Mouse (Mus musculus) heart, adult 2 months (tissue): ENCODE data around the gene Itfg2. TPM values are rescaled to one million over a fixed set of nuclear protein-coding genes. Genes with fewer than 3 reads are reported as not detected.
A peak's percentile ranks its signal among the peaks of the same experiment; 100 is the strongest.

Experiments
- DNase-seq, 2 experiments: peaks; one replicate each; pipeline ENCODE4 v3.0.0; 2021
- H3K27ac ChIP-seq: fragments of 200-600 bp; 2 replicates; pipeline ENCODE4 v1.8.1; 2022
- H3K27me3 ChIP-seq: fragments of 200-500 bp; 2 replicates; pipeline ENCODE4 v1.6.1; 2012; ENCODE audit warnings: mild to moderate bottlenecking, low read length, inconsistent platforms, mixed read lengths; ENCODE audit not compliant: control insufficient read depth, insufficient read depth
- H3K36me3 ChIP-seq: fragments of 200-500 bp; 2 replicates; pipeline ENCODE4 v1.6.1; 2012; ENCODE audit warnings: low read length, inconsistent platforms; ENCODE audit not compliant: control insufficient read depth, insufficient read depth
- H3K4me1 ChIP-seq: fragments of 200-500 bp; 2 replicates; pipeline ENCODE4 v1.6.1; 2011; ENCODE audit warnings: low read length; ENCODE audit not compliant: control insufficient read depth, insufficient read depth
- H3K4me3 ChIP-seq: fragments of 200-600 bp; 2 replicates; pipeline ENCODE4 v1.8.1; 2022
- H3K79me2 ChIP-seq: fragments of 200-500 bp; replicated peaks from 2 replicates; pipeline ENCODE4 v1.6.1; 2012; ENCODE audit warnings: mild to moderate bottlenecking, inconsistent platforms, low read length, moderate library complexity, mixed read lengths; ENCODE audit not compliant: control insufficient read depth, insufficient read depth
- H3K9ac ChIP-seq: fragments of 200-500 bp; 2 replicates; pipeline ENCODE4 v1.6.1; 2012; ENCODE audit warnings: low read depth, mild to moderate bottlenecking, control low read depth, inconsistent platforms, low read length, mixed read lengths
- CTCF ChIP-seq: fragments of 200-600 bp; IDR thresholded peaks from 2 replicates; pipeline ENCODE4 v1.8.1; 2022; ENCODE audit warnings: antibody characterized with exemption, mild to moderate bottlenecking, moderate library complexity
- EP300 ChIP-seq: fragments of 200-500 bp; IDR thresholded peaks from 2 replicates; pipeline ENCODE4 v1.6.1; 2011; ENCODE audit warnings: low read depth, low read length, control low read depth; ENCODE audit not compliant: insufficient read depth
- POLR2A ChIP-seq: fragments of 200-500 bp; IDR thresholded peaks from 2 replicates; pipeline ENCODE4 v1.6.1; 2011; ENCODE audit warnings: mild to moderate bottlenecking, low read depth, low read length, control low read depth; ENCODE audit not compliant: insufficient read depth
- WGBS: fragments of 180-500 bp; shearing (Covaris S2); methylation state at CpG from one replicate; pipeline ENCODE4 v1.1.7; 2018; 5-methylcytosine and 5-hydroxymethylcytosine counted together
- intact Hi-C: fragments of 180-260 bp; cut with DNase I; formaldehyde crosslinking; loops from one replicate; pipeline ENCODE4 v1.15.1; 2025
- polyA plus RNA-seq: library from polyadenylated mRNA; depleted of rRNA; stranded (reverse); fragments of >200 nt; gene quantifications from 2 replicates; pipeline ENCODE4 v1.2.3, GENCODE M21; 2012
- total RNA-seq, 2 experiments: library from RNA; stranded (reverse); gene quantifications; 2 replicates each; pipeline ENCODE4 v1.2.3; 2021

The Itfg2 gene
- total and polyA plus RNA-seq, 3 experiments, result 17.0 to 21.5 (median 21.2) TPM

DNA sequence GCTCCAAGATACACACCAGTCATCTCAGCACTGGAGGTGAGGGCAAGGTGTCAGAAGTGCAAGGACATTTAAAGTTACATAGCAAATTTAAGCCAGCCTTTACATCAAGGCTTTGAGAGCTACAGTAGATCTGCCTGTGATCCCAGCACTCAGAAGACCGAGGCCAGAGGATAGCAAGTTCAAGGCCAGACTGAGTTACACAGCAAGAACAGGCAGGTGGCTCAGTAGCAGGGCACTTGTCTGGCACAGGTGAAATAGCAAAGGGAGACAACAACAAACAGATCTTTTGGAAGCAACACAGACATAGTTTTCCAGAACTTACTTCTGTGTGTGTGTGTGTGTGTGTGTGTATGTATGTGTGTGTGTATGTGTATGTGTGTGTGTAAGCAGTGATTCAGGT is 6.7 kb downstream of the Itfg2 start:
- intact Hi-C loops, result loop anchor here (10.0 kb wide), 2 partner anchors 183 to 213 kb away; no protein-coding TSS in a partner anchor
- Histone ChIP-seq H3K4me1 (no peaks in the 10 kb centered on the region), H3K27ac (no peak overlapping the region), H3K4me3 (no peak overlapping the region), H3K9ac (no peak overlapping the region), H3K36me3 (no peaks in the 10 kb centered on the region), H3K27me3 (no peaks in the 10 kb centered on the region), H3K79me2 (no peaks in the 10 kb centered on the region)
- 85% methylated on average over 1 of the region's 1 CpGs for WGBS
- TF ChIP-seq EP300 (no peak), CTCF (no peak), POLR2A (no peak)
- DNase-seq, result no peak

DNA sequence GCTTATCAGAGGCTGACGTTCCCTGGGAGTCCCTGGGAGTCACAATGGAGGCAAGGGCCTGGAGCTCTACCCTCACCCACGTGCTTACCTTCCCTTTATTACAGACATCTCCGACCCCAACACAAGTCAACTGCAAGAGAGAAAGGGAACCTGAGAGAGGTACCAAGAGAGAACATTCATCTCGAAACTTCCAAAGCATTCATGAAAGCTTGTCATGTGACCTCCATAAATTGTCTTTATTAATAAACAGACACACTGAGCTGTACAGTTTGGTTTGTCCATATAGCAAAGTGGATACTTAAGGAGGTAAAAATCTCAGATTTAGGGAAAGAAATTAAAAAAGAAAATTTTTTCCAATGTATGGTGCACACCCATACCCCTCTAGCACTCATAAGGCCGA is 8.6 kb downstream of the Itfg2 start:
- Histone ChIP-seq H3K4me3 (no peak overlapping the region), H3K27me3 (no peaks in the 10 kb centered on the region), H3K4me1 (no peaks in the 10 kb centered on the region), H3K27ac (no peak overlapping the region), H3K79me2 (no peaks in the 10 kb centered on the region), H3K9ac (no peak overlapping the region), H3K36me3 (no peaks in the 10 kb centered on the region)
- TF ChIP-seq EP300, result no peak
- TF ChIP-seq POLR2A, result no peak
- no peak for TF ChIP-seq CTCF
- 87% methylated on average over 5 of the region's 5 CpGs for WGBS
- intact Hi-C loops, result loop anchor here (10.0 kb wide), 2 partner anchors 181 to 211 kb away; no protein-coding TSS in a partner anchor
- no peak for DNase-seq

GRCm38 (mm10) chr6:128411115-128411514 is 13.6 kb downstream of the Itfg2 start:
- DNase-seq, result peak; percentile 63 to 85
- H3K4me1 ChIP-seq, result no peaks in the 10 kb centered on the region
- no peak overlapping the region for H3K27ac ChIP-seq
- H3K4me3 ChIP-seq, result no peak overlapping the region
- intact Hi-C loops, result loop anchor here (1.0 to 10.0 kb wide), 6 partner anchors 30 to 206 kb away; partner anchors contain the start of genes Foxm1 and Rhno1
- 11% methylated on average over 3 of the region's 3 CpGs for WGBS
- H3K9ac ChIP-seq, result no peak overlapping the region
- no peaks in the 10 kb centered on the region for H3K79me2 ChIP-seq
- 0 out of 2 replicates have a peak, but pooled peaks have one; percentile 62 for TF ChIP-seq EP300
- TF ChIP-seq CTCF, result no peak; the same call in none of the 2 replicates
- no peaks in the 10 kb centered on the region for H3K27me3 ChIP-seq
- no peaks in the 10 kb centered on the region for H3K36me3 ChIP-seq

DNA sequence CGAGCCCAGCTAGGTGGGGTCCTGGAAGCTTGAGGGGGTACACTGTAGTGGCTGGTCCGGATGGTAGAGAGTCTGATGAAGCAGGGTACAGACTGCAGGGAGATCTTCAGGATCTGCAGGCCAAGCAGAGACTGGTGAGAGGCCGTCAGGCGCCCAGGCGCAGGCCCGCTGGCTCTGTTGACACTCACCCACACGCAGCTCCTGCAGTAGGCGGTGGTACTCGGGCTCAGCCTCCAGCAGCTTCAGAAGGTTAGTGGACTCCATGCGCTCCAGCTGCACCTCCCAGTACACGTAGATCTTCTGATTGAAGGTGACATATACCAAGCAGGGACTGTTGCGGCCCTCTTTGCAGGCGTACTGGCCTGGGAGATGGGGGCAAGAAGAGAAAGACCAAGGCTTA is 14.4 kb downstream of the Itfg2 start:
- H3K4me1 ChIP-seq, result no peaks in the 10 kb centered on the region
- no peaks in the 10 kb centered on the region for H3K79me2 ChIP-seq
- intact Hi-C loops, result loop anchor here (2.0 to 10.0 kb wide), 4 partner anchors 30 to 206 kb away; partner anchors contain the start of genes Foxm1 and Rhno1
- H3K27me3 ChIP-seq, result no peaks in the 10 kb centered on the region
- no peak for DNase-seq
- H3K9ac ChIP-seq, result no peak overlapping the region
- WGBS, result 95% methylated on average over 13 of the region's 13 CpGs
- TF ChIP-seq CTCF (no peak), EP300 (no peak), POLR2A (no peak)
- no peaks in the 10 kb centered on the region for H3K36me3 ChIP-seq
- H3K27ac ChIP-seq, result no peak overlapping the region
- H3K4me3 ChIP-seq, result no peak overlapping the region

DNA sequence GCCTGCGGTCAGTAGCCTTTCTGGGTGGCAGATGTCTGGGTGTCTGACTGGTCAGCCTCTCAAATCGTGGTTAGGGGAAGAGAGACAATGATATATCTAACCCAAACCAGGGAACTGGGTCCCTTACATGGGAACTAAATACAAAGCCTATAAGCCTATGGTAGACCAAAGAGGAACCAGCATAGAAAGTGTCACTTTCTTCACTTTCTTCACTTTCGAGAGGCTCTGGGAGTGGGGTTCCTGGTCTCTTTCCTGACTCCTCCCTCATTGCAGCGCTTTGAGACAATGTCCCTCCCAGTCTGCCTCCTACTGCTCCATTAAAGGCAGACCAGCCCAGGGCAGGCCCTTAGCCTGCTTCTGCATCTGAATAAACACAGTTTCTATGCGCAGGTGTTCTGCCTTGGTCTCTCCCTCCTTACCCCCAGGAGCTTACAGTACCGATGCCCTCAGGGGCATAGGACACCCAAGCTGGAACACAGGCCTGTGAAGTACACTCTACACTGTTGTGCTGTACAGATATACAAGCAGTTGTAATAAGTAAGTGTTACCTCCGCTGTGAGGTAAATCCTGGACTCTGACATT is 16.1 kb downstream of the Itfg2 start:
- no peaks in the 10 kb centered on the region for H3K4me1 ChIP-seq
- DNase-seq, result no peak
- WGBS, result 88% methylated on average over 7 of the region's 7 CpGs
- H3K27ac ChIP-seq, result no peak overlapping the region
- intact Hi-C loops, result no loop called here
- no peak overlapping the region for H3K4me3 ChIP-seq
- H3K36me3 ChIP-seq, result no peaks in the 10 kb centered on the region
- no peaks in the 10 kb centered on the region for H3K79me2 ChIP-seq
- H3K9ac ChIP-seq, result no peak overlapping the region
- H3K27me3 ChIP-seq, result no peaks in the 10 kb centered on the region
- no peak for TF ChIP-seq EP300
- TF ChIP-seq CTCF, result no peak
- no peak for TF ChIP-seq POLR2A

- no peak for DNase-seq
- no peaks in the 10 kb centered on the region for H3K79me2 ChIP-seq
- H3K36me3 ChIP-seq, result no peaks in the 10 kb centered on the region
- no peaks in the 10 kb centered on the region for H3K4me1 ChIP-seq
- H3K4me3 ChIP-seq, result no peak overlapping the region
- no peak overlapping the region for H3K27ac ChIP-seq
- no peak overlapping the region for H3K9ac ChIP-seq
- WGBS, result 48% methylated on average over 5 of the region's 5 CpGs
- TF ChIP-seq CTCF, result no peak
- TF ChIP-seq POLR2A, result no peak
- TF ChIP-seq EP300, result no peak
- intact Hi-C loops, result no loop called here
- no peaks in the 10 kb centered on the region for H3K27me3 ChIP-seq
Measured at GRCm38 (mm10) chr6:128404708-128405107, 20.0 kb downstream of the Itfg2 start.
